Mouse (Mus musculus) 3134 (cell line): ENCODE data around the gene AU022751.
"Not testable (repeated sequence)": the region's sequence is repeated elsewhere in the genome, so short reads cannot be mapped to it uniquely, and the experiment has no call there.

Experiments
- DNase-seq: peaks from one replicate; pipeline ENCODE4 v3.0.0-alpha.2; 2011; ENCODE audit warnings: low spot score; ENCODE audit not compliant: insufficient read length; ENCODE audit errors: extremely low read depth

The AU022751 gene

GRCm38 (mm10) chrX:6082954-6083680 is at the start of gene AU022751:
Gene AU022751 (minus strand): TSS chrX:6083419.
- DNase-seq: no peak

- no peak for DNase-seq
Measured at GRCm38 (mm10) chrX:6091996-6092757, 9.0 kb upstream of the AU022751 start.

- DNase-seq: no peak
Measured at GRCm38 (mm10) chrX:6091547-6091946, 8.3 kb upstream of the AU022751 start.

DNA sequence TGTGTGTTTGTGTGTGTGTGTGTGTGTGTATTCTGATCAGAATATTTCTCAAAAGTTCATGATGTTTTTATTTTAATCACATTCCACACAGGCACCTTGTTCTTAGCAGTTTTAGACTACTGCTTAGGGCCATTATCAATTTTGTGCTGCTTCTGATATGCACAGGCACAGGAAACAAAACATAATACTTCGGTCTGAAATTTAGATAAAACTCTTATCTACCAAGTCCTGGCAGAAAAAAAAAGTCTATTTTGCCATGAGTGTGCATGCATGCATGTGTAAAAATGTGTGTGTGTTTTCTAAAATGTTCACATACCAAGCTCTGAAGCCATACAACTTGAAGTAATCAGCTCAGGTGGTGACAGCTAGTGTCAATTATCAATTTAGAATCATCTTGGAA is 21.7 kb downstream of the AU022751 start:
- DNase-seq: no peak

DNA sequence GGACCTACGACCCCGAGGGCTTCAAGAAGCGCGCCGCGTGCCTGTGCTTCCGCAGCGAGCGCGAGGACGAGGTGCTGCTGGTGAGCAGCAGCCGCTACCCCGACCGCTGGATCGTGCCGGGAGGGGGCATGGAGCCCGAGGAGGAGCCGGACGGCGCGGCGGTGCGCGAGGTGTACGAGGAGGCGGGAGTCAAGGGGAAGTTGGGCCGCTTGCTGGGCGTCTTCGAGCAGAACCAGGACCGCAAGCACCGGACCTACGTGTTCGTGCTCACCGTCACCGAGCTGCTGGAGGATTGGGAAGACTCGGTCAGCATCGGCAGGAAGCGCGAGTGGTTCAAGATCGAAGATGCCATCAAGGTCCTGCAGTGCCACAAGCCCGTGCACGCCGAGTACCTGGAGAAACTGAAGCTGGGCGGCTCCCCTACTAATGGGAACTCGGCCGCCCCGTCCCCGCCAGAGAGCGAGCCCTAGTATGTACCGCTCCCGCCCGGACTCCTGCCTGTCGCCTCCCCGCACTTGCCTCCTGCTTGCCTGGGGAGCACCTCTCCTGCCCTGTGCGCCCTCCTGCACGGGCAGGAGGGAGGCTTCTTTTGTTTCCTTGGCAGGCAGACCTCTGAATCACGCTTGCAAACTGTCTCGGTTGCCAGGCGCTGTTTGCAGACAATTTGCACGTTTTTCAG is 35.1 kb downstream of the AU022751 start:
- DNase-seq: not testable (repeated sequence)

DNA sequence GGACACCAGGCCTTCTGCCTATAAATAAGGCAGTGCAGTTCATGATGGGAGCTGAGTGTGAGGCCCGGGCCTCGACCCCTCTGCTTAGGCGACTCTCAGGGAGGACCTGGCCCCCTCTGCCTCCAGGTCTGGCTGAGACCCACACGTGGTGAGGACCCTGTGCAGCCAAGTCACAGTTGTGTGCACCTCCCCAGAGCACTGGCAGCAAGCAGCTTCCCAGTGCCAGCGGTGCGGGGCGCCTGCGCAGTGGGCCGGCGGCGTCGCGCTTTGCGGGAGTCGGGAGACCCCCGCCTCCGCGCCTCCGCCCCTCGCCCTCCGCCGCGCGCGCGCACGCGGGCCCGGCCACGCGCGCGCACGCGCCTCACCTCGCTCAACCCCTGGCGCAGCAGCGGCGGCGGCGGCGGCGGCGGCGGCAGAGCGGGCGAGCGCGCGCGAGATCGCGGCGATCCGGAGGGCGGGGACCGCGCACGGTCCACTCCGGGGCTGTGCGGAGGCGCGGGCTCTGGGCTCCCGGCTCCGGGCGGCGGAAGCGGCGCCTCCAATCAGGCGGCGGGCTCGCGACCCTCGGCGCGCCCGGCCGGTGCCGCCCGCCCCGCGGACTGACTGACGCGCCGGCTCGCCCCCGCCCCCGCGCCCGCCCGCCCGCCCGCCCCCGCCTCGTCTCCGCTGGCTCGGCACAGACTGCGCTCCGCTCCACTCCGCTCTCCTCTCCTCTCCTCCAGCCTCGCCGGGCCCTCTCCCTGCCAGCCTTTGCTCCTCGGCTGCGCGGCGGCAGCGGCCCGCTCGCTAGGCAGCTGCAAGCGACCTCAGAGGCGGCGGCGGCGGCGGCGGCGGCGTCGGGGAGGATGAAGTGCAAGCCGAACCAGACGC is 35.9 kb downstream of the AU022751 start, which contains the start of gene Nudt11:
Gene Nudt11 (plus strand): TSS at position 388 of the 870 bp plus-strand sequence.
- not testable (repeated sequence) for DNase-seq
